Mouse (Mus musculus): ENCODE data around the gene Immp1l. TPM values are rescaled to one million over a fixed set of nuclear protein-coding genes. Genes with fewer than 3 reads are reported as not detected.

Immp1l gene
- polyA plus RNA-seq (2014; fragmentation: Illumina TruSeq; extraction: RNeasy Lipid Tissue Mini Kit (QIAGEN cat#74804); ENCODE audit: low read depth, low replicate concordance) = 251 TPM

GRCm38 (mm10) chr2:105903896-105904756 lies at the start of gene Immp1l, which contains the start of gene Elp4:
Gene Immp1l, plus strand, starts transcription at chr2:105904638.
Gene Elp4, minus strand, starts transcription at chr2:105904564.

GRCm38 (mm10) chr2:106002835-106003739 lies 98.6 kb downstream of the Immp1l start, which contains the start of gene Dnajc24:
Gene Dnajc24, minus strand, starts transcription at chr2:106003549.

Other genes with a start within 250 kb of the Immp1l start
- gene Pax6, start 235.7 kb upstream of the Immp1l start, polyA plus RNA-seq (2014; fragmentation: Illumina TruSeq; extraction: RNeasy Lipid Tissue Mini Kit (QIAGEN cat#74804); ENCODE audit: low read depth, low replicate concordance) = 0.94 TPM
- 31.7 TPM for gene Elp4, start 74 bp upstream of the Immp1l start, polyA plus RNA-seq (2014; fragmentation: Illumina TruSeq; extraction: RNeasy Lipid Tissue Mini Kit (QIAGEN cat#74804); ENCODE audit: low read depth, low replicate concordance)
- 19.9 TPM for gene Dnajc24, start 98.9 kb downstream of the Immp1l start, polyA plus RNA-seq (2014; fragmentation: Illumina TruSeq; extraction: RNeasy Lipid Tissue Mini Kit (QIAGEN cat#74804); ENCODE audit: low read depth, low replicate concordance)

Data from testis, adult 10 weeks (tissue).